Mouse (Mus musculus): Measurements from ENCODE around the gene Pth2. TPM values are rescaled to one million over a fixed set of nuclear protein-coding genes. Genes with fewer than 3 reads are reported as not detected.

Gene Pth2
- polyA plus RNA-seq, 2 experiments = not detected

GRCm38 (mm10) chr7:45193406-45193805, 12.6 kb downstream of the Pth2 start:
- no peak overlapping the region for H3K27ac ChIP-seq (replicated peaks; ENCODE audit: low read depth, low read length)
- ATAC-seq (ENCODE audit: low FRiP score, low read depth) (no peak), DNase-seq (ENCODE audit: low spot score) (no peak)
- no peak overlapping the region for H3K4me2 ChIP-seq (replicated peaks; ENCODE audit: low read depth, low read length, severe bottlenecking)
- TF ChIP-seq POLR2A (IDR thresholded peaks at IDR 0.05; ENCODE audit: borderline replicate concordance, extremely low read depth, insufficient read depth, insufficient read length) = no peak
- no peaks in the 10 kb centered on the region for H3K27me3 ChIP-seq (ENCODE audit: control insufficient read depth, insufficient read depth, low read length)
- no peaks in the 10 kb centered on the region for H3K9me3 ChIP-seq (ENCODE audit: control insufficient read depth, low read length)
- no peak overlapping the region for H3K4me3 ChIP-seq (replicated peaks; ENCODE audit: low read length)
- peak overlapping the region; percentile 25; the same call in 1 of the 2 replicates for H3K9ac ChIP-seq (ENCODE audit: low read depth, low read length, severe bottlenecking)
- peaks cover 4% of the 10 kb centered on the region for H3K4me1 ChIP-seq (ENCODE audit: control insufficient read depth, insufficient read depth, low read length)
- 63% methylated on average over 5 of the region's 5 CpGs for WGBS
- H3K36me3 ChIP-seq (ENCODE audit: control insufficient read depth, insufficient read depth, low read length) = no peaks in the 10 kb centered on the region

- no peaks in the 10 kb centered on the region for H3K9me3 ChIP-seq (ENCODE audit: control insufficient read depth, low read length)
- peak overlapping the region; percentile 25; the same call in 1 of the 2 replicates for H3K9ac ChIP-seq (ENCODE audit: low read depth, low read length, severe bottlenecking)
- H3K27me3 ChIP-seq (ENCODE audit: control insufficient read depth, insufficient read depth, low read length) = no peaks in the 10 kb centered on the region
- no peaks in the 10 kb centered on the region for H3K36me3 ChIP-seq (ENCODE audit: control insufficient read depth, insufficient read depth, low read length)
- no peak for TF ChIP-seq POLR2A (IDR thresholded peaks at IDR 0.05; ENCODE audit: borderline replicate concordance, extremely low read depth, insufficient read depth, insufficient read length)
- H3K4me1 ChIP-seq (ENCODE audit: control insufficient read depth, insufficient read depth, low read length) = peaks cover 4% of the 10 kb centered on the region
- WGBS = 78% methylated on average over 14 of the region's 17 CpGs
- H3K27ac ChIP-seq (replicated peaks; ENCODE audit: low read depth, low read length) = no peak overlapping the region
- ATAC-seq (ENCODE audit: low FRiP score, low read depth) (no peak), DNase-seq (ENCODE audit: low spot score) (no peak)
- H3K4me3 ChIP-seq (replicated peaks; ENCODE audit: low read length) = no peak overlapping the region
- no peak overlapping the region for H3K4me2 ChIP-seq (replicated peaks; ENCODE audit: low read depth, low read length, severe bottlenecking)
Measured at GRCm38 (mm10) chr7:45193871-45194785, 13.3 kb downstream of the Pth2 start.

- no peak overlapping the region for H3K27ac ChIP-seq (replicated peaks; ENCODE audit: low read depth, low read length)
- H3K4me1 ChIP-seq (ENCODE audit: control insufficient read depth, insufficient read depth, low read length) = peaks cover 4% of the 10 kb centered on the region
- H3K4me2 ChIP-seq (replicated peaks; ENCODE audit: low read depth, low read length, severe bottlenecking) = no peak overlapping the region
- DNase-seq (ENCODE audit: low spot score) = no peak
- H3K9me3 ChIP-seq (ENCODE audit: control insufficient read depth, low read length) = no peaks in the 10 kb centered on the region
- H3K4me3 ChIP-seq (replicated peaks; ENCODE audit: low read length) = no peak overlapping the region
- no peaks in the 10 kb centered on the region for H3K36me3 ChIP-seq (ENCODE audit: control insufficient read depth, insufficient read depth, low read length)
- ATAC-seq (ENCODE audit: low FRiP score, low read depth) = no peak
- no peak overlapping the region for H3K9ac ChIP-seq (ENCODE audit: low read depth, low read length, severe bottlenecking)
- WGBS = 49% methylated on average over 13 of the region's 13 CpGs
- H3K27me3 ChIP-seq (ENCODE audit: control insufficient read depth, insufficient read depth, low read length) = no peaks in the 10 kb centered on the region
- TF ChIP-seq POLR2A (IDR thresholded peaks at IDR 0.05; ENCODE audit: borderline replicate concordance, extremely low read depth, insufficient read depth, insufficient read length) = no peak
Measured at GRCm38 (mm10) chr7:45195341-45196175, 14.8 kb downstream of the Pth2 start.

- Histone ChIP-seq H3K4me3 (replicated peaks; ENCODE audit: low read length) (no peak overlapping the region), H3K4me2 (replicated peaks; ENCODE audit: low read depth, low read length, severe bottlenecking) (no peak overlapping the region), H3K9me3 (ENCODE audit: control insufficient read depth, low read length) (no peaks in the 10 kb centered on the region), H3K9ac (ENCODE audit: low read depth, low read length, severe bottlenecking) (no peak overlapping the region), H3K4me1 (ENCODE audit: control insufficient read depth, insufficient read depth, low read length) (peaks cover 4% of the 10 kb centered on the region), H3K27me3 (ENCODE audit: control insufficient read depth, insufficient read depth, low read length) (no peaks in the 10 kb centered on the region), H3K27ac (replicated peaks; ENCODE audit: low read depth, low read length) (no peak overlapping the region), H3K36me3 (ENCODE audit: control insufficient read depth, insufficient read depth, low read length) (no peaks in the 10 kb centered on the region)
- no peak for TF ChIP-seq POLR2A (IDR thresholded peaks at IDR 0.05; ENCODE audit: borderline replicate concordance, extremely low read depth, insufficient read depth, insufficient read length)
- ATAC-seq (ENCODE audit: low FRiP score, low read depth) (no peak), DNase-seq (ENCODE audit: low spot score) (no peak)
- 85% methylated on average over 4 of the region's 4 CpGs for WGBS
Measured at GRCm38 (mm10) chr7:45196176-45196535, 15.4 kb downstream of the Pth2 start.

GRCm38 (mm10) chr7:45196994-45197393, 16.2 kb downstream of the Pth2 start:
- no peak overlapping the region for H3K4me3 ChIP-seq (replicated peaks; ENCODE audit: low read length)
- H3K27ac ChIP-seq (replicated peaks; ENCODE audit: low read depth, low read length) = no peak overlapping the region
- peaks cover 3% of the 10 kb centered on the region for H3K4me1 ChIP-seq (ENCODE audit: control insufficient read depth, insufficient read depth, low read length)
- no peak overlapping the region for H3K9ac ChIP-seq (ENCODE audit: low read depth, low read length, severe bottlenecking)
- ATAC-seq (ENCODE audit: low FRiP score, low read depth) (no peak), DNase-seq (ENCODE audit: low spot score) (no peak)
- no peaks in the 10 kb centered on the region for H3K36me3 ChIP-seq (ENCODE audit: control insufficient read depth, insufficient read depth, low read length)
- 66% methylated on average over 4 of the region's 5 CpGs for WGBS
- no peak overlapping the region for H3K4me2 ChIP-seq (replicated peaks; ENCODE audit: low read depth, low read length, severe bottlenecking)
- TF ChIP-seq POLR2A (IDR thresholded peaks at IDR 0.05; ENCODE audit: borderline replicate concordance, extremely low read depth, insufficient read depth, insufficient read length) = no peak
- H3K9me3 ChIP-seq (ENCODE audit: control insufficient read depth, low read length) = no peaks in the 10 kb centered on the region
- H3K27me3 ChIP-seq (ENCODE audit: control insufficient read depth, insufficient read depth, low read length) = no peaks in the 10 kb centered on the region

All from limb, embryonic 14.5 days (tissue).